7 mouse cellular contexts compared by ENCODE assay signal in genomic region chr10:127641861-127642771, GRCm38 (mm10). TPM values are rescaled to one million over a fixed set of nuclear protein-coding genes. Genes with fewer than 3 reads are reported as not detected.
A peak's percentile ranks its signal among the peaks of the same experiment; 100 is the strongest.
DNase-seq lines count a peak whose midpoint lies in the region; ATAC-seq lines count a peak whose summit lies in the region.

No protein-coding gene starts in this region.

- peak; percentile 63 for ATAC-seq in intestine, embryonic 16.5 days
- ATAC-seq in limb, embryonic 13.5 days (ENCODE audit: low FRiP score, low read depth): peak; percentile 81
- ATAC-seq in midbrain, embryonic 14.5 days (ENCODE audit: low FRiP score, low TSS enrichment): peak; percentile 55; the same call in 1 of the 2 replicates

- peak; percentile 79 for DNase-seq in adrenal gland, adult 8-10 months
- DNase-seq in embryo, embryonic 11 days: peak; percentile 91
- peak; percentile 84 to 92 for DNase-seq in gastrocnemius, postnatal 4 days (ENCODE audit: low spot score in 2 of 2)
- peak; percentile 88 for DNase-seq in midbrain, embryonic 14.5 days
- DNase-seq in spleen, adult 18-20 months: peak; percentile 77 to 92

- peak overlapping the region; percentile 77 for H3K9ac ChIP-seq in intestine, embryonic 16.5 days (ENCODE audit: low read depth, low read length)
- peak overlapping the region; percentile 67; the same call in 1 of the 2 replicates for H3K9ac ChIP-seq in limb, embryonic 13.5 days
- H3K9ac ChIP-seq in midbrain, embryonic 14.5 days (replicated peaks; ENCODE audit: low read length): peak overlapping the region; percentile 29; the same call in 1 of the 2 replicates

- no peaks in the 10 kb centered on the region for H3K27me3 ChIP-seq in intestine, embryonic 16.5 days (replicated peaks; ENCODE audit: control insufficient read depth, insufficient read depth, low read length)
- H3K27me3 ChIP-seq in limb, embryonic 13.5 days: no peaks in the 10 kb centered on the region
- H3K27me3 ChIP-seq in midbrain, embryonic 14.5 days (ENCODE audit: control insufficient read depth, insufficient read depth, low read length): peaks cover 27% of the 10 kb centered on the region

- peaks cover 13% of the 10 kb centered on the region for H3K4me1 ChIP-seq in intestine, embryonic 16.5 days (ENCODE audit: control insufficient read depth, insufficient read depth, low read length)
- peaks cover 27% of the 10 kb centered on the region for H3K4me1 ChIP-seq in limb, embryonic 13.5 days
- H3K4me1 ChIP-seq in midbrain, embryonic 14.5 days (ENCODE audit: control insufficient read depth, insufficient read depth, low read length): peaks cover 11% of the 10 kb centered on the region

- WGBS in intestine, embryonic 16.5 days: 4% methylated on average over 19 of the region's 19 CpGs
- WGBS in limb, embryonic 13.5 days: 6% methylated on average over 19 of the region's 19 CpGs
- WGBS in midbrain, embryonic 14.5 days: 9% methylated on average over 19 of the region's 19 CpGs

- no peaks in the 10 kb centered on the region for H3K9me3 ChIP-seq in intestine, embryonic 16.5 days (ENCODE audit: control insufficient read depth, low read length)
- H3K9me3 ChIP-seq in limb, embryonic 13.5 days: no peaks in the 10 kb centered on the region
- no peaks in the 10 kb centered on the region for H3K9me3 ChIP-seq in midbrain, embryonic 14.5 days (ENCODE audit: control insufficient read depth, low read length)

- no peaks in the 10 kb centered on the region for H3K36me3 ChIP-seq in intestine, embryonic 16.5 days (ENCODE audit: control insufficient read depth, insufficient read depth, low read length)
- no peaks in the 10 kb centered on the region for H3K36me3 ChIP-seq in limb, embryonic 13.5 days
- no peaks in the 10 kb centered on the region for H3K36me3 ChIP-seq in midbrain, embryonic 14.5 days (ENCODE audit: control insufficient read depth, insufficient read depth, low read length)

- peak overlapping the region; percentile 77 for H3K4me2 ChIP-seq in intestine, embryonic 16.5 days (ENCODE audit: low read depth, low read length)
- H3K4me2 ChIP-seq in limb, embryonic 13.5 days (replicated peaks): peak overlapping the region; percentile 79
- peak overlapping the region; percentile 50 for H3K4me2 ChIP-seq in midbrain, embryonic 14.5 days (ENCODE audit: low read length)

- H3K4me3 ChIP-seq in intestine, embryonic 16.5 days (ENCODE audit: low read length): peak overlapping the region; percentile 67
- peak overlapping the region; percentile 51 for H3K4me3 ChIP-seq in limb, embryonic 13.5 days
- H3K4me3 ChIP-seq in midbrain, embryonic 14.5 days (replicated peaks; ENCODE audit: low read depth, low read length): peak overlapping the region; percentile 26; the same call in 1 of the 2 replicates

- H3K27ac ChIP-seq in intestine, embryonic 16.5 days (ENCODE audit: low read length): peak overlapping the region; percentile 97
- peak overlapping the region; percentile 74 for H3K27ac ChIP-seq in limb, embryonic 13.5 days
- H3K27ac ChIP-seq in midbrain, embryonic 14.5 days (replicated peaks; ENCODE audit: low read depth, low read length): no peak overlapping the region

RNA-seq across cellular contexts. Expression of gene Stat6, which starts 0.7 kb away (rescaled TPM):
- total RNA-seq in adrenal gland, adult 8-10 months (2022): 100 to 1,000 TPM in 3 of 4 experiments, 10 to 100 TPM in 1; 96.7 to 113 (median 107) TPM
- total RNA-seq in gastrocnemius, postnatal 4 days (2021): 10 to 100 TPM; 25.9 to 27.0 TPM
- 46.8 and 49.3 TPM in 2 replicates for polyA plus RNA-seq in intestine, embryonic 16.5 days (2015; fragmentation: Nextera tagmentation; extraction: Ambion mirVana)
- polyA plus RNA-seq in limb, embryonic 13.5 days (2015; fragmentation: Nextera tagmentation; extraction: Ambion mirVana): 14.3 and 15.0 TPM in 2 replicates
- polyA plus RNA-seq in midbrain, embryonic 14.5 days (2014; fragmentation: Nextera tagmentation; extraction: Ambion mirVana): 1.4 and 4.0 TPM in 2 replicates

RNA-seq across cellular contexts. Expression of gene Lrp1, which starts 21.2 kb away (rescaled TPM):
- total RNA-seq in adrenal gland, adult 8-10 months (2022): 100 to 1,000 TPM; 212 to 271 (median 242) TPM
- 100 to 1,000 TPM; 184 to 193 TPM for total RNA-seq in gastrocnemius, postnatal 4 days (2021)
- polyA plus RNA-seq in intestine, embryonic 16.5 days (2015; fragmentation: Nextera tagmentation; extraction: Ambion mirVana): 64.6 and 67.0 TPM in 2 replicates
- 123 and 127 TPM in 2 replicates for polyA plus RNA-seq in limb, embryonic 13.5 days (2015; fragmentation: Nextera tagmentation; extraction: Ambion mirVana)
- 110 and 131 TPM in 2 replicates for polyA plus RNA-seq in midbrain, embryonic 14.5 days (2014; fragmentation: Nextera tagmentation; extraction: Ambion mirVana)

RNA-seq across cellular contexts. Expression of gene Nemp1, which starts 24.6 kb away (rescaled TPM):
- 10 to 100 TPM in 2 of 4 experiments, 1 to 10 TPM in 2; 6.3 to 10.6 (median 9.6) TPM for total RNA-seq in adrenal gland, adult 8-10 months (2022)
- 1 to 10 TPM; 6.0 to 7.3 TPM for total RNA-seq in gastrocnemius, postnatal 4 days (2021)
- 4.8 and 5.9 TPM in 2 replicates for polyA plus RNA-seq in intestine, embryonic 16.5 days (2015; fragmentation: Nextera tagmentation; extraction: Ambion mirVana)
- polyA plus RNA-seq in limb, embryonic 13.5 days (2015; fragmentation: Nextera tagmentation; extraction: Ambion mirVana): 9.3 and 9.9 TPM in 2 replicates
- 2.6 and 3.5 TPM in 2 replicates for polyA plus RNA-seq in midbrain, embryonic 14.5 days (2014; fragmentation: Nextera tagmentation; extraction: Ambion mirVana)

RNA-seq across cellular contexts. Expression of gene Nab2, which starts 26.3 kb away (rescaled TPM):
- 10 to 100 TPM; 20.0 to 33.6 (median 26.8) TPM for total RNA-seq in adrenal gland, adult 8-10 months (2022)
- total RNA-seq in gastrocnemius, postnatal 4 days (2021): 10 to 100 TPM; 14.5 to 14.8 TPM
- 7.5 and 8.4 TPM in 2 replicates for polyA plus RNA-seq in intestine, embryonic 16.5 days (2015; fragmentation: Nextera tagmentation; extraction: Ambion mirVana)
- 18.1 and 18.5 TPM in 2 replicates for polyA plus RNA-seq in limb, embryonic 13.5 days (2015; fragmentation: Nextera tagmentation; extraction: Ambion mirVana)
- 0.93 and 1.2 TPM in 2 replicates for polyA plus RNA-seq in midbrain, embryonic 14.5 days (2014; fragmentation: Nextera tagmentation; extraction: Ambion mirVana)
